Mouse (Mus musculus) liver, embryonic 16.5 days (tissue): Measurements from ENCODE around the gene Ccdc142. TPM values are rescaled to one million over a fixed set of nuclear protein-coding genes. Genes with fewer than 3 reads are reported as not detected.

Source experiments
- ATAC-seq: fragments of 200-750 bp; cut with Nextera tagmentation; 2 replicates; pipeline ENCODE4 v1.8.0; 2017; ENCODE audit warnings: low read depth, mild to moderate bottlenecking, moderate number of reproducible peaks, moderate library complexity
- H3K27ac ChIP-seq: fragments of 300-500 bp; sonication (generic); 2 replicates; pipeline ENCODE4 v1.5.1; 2014; ENCODE audit warnings: mild to moderate bottlenecking, low read length
- H3K27me3 ChIP-seq: fragments of 300-500 bp; sonication (generic); 2 replicates; pipeline ENCODE4 v1.6.1; 2014; ENCODE audit warnings: low read depth, low read length, mixed read lengths; ENCODE audit not compliant: control insufficient read depth, insufficient read depth
- H3K36me3 ChIP-seq: fragments of 300-500 bp; sonication (generic); 2 replicates; pipeline ENCODE4 v1.6.1; 2014; ENCODE audit warnings: mild to moderate bottlenecking; ENCODE audit not compliant: control insufficient read depth, insufficient read depth
- H3K4me1 ChIP-seq: fragments of 300-500 bp; sonication (generic); 2 replicates; pipeline ENCODE4 v1.6.1; 2014; ENCODE audit warnings: low read depth, low read length, mixed read lengths; ENCODE audit not compliant: control insufficient read depth
- H3K4me2 ChIP-seq: fragments of 300-500 bp; sonication (generic); 2 replicates; pipeline ENCODE4 v1.6.1; 2014; ENCODE audit warnings: low read depth, low read length, mixed read lengths
- H3K4me3 ChIP-seq: fragments of 300-500 bp; sonication (generic); 2 replicates; pipeline ENCODE4 v1.5.1; 2014; ENCODE audit warnings: low read depth, mild to moderate bottlenecking, low read length
- H3K9ac ChIP-seq: fragments of 300-500 bp; sonication (generic); 2 replicates; pipeline ENCODE4 v1.6.1; 2014; ENCODE audit warnings: low read depth, low read length
- H3K9me3 ChIP-seq: fragments of 300-500 bp; sonication (generic); replicated peaks from 2 replicates; pipeline ENCODE4 v1.6.1; 2016; ENCODE audit warnings: low read length; ENCODE audit not compliant: control insufficient read depth
- WGBS: fragments of 180-500 bp; shearing (Covaris S2); extraction: QIAGEN DNeasy Blood & Tissue Kit; methylation state at CpG from one replicate; pipeline ENCODE4 v1.1.7; 2014; ENCODE audit not compliant: insufficient replicate concordance; 5-methylcytosine and 5-hydroxymethylcytosine counted together
- microRNA counts: library from miRNA; unstranded; fragments of <30 nt; microRNA quantifications from one replicate; lab custom pipeline; 2016
- microRNA-seq: library from miRNA; unstranded; fragments of <30 nt; microRNA quantifications from one replicate; pipeline ENCODE4, GENCODE M21; 2016
- polyA plus RNA-seq: library from polyadenylated mRNA; unstranded; fragments of >200 nt; fragmentation: Nextera tagmentation; extraction: Ambion mirVana; gene quantifications from 2 replicates; pipeline ENCODE4 v1.2.1, GENCODE M21; 2015

Ccdc142 gene
- polyA plus RNA-seq, 1 experiment from 2014 or later, result 0.59 TPM

DNA sequence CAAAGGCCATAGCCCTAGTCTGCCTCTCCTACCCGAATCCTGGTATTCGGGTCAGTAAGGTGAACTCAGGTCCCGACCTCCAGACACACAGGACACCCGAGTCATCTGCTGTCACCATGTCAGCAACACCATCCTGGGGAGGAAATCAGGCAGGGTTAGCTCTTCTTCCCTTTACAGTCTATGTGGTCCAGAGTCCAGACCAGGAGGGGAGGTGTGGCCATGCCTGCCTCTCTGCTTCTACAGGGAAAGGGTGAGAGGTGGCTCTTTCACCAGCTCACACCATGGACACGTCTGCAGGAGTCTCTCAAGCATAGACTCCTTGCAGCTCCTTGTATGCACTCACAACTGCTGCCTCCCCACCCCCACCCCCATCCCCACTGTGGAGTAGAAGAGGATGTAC is 52.1 kb downstream of the Ccdc142 start:
- ATAC-seq, result peak; percentile 42
- Histone ChIP-seq H3K4me2 (no peak overlapping the region), H3K4me1 (peaks cover 6% of the 10 kb centered on the region), H3K27me3 (peaks cover 15% of the 10 kb centered on the region), H3K4me3 (no peak overlapping the region), H3K9me3 (no peaks in the 10 kb centered on the region), H3K27ac (no peak overlapping the region), H3K9ac (no peak overlapping the region), H3K36me3 (no peaks in the 10 kb centered on the region)
- 39% methylated on average over 5 of the region's 5 CpGs for WGBS

DNA sequence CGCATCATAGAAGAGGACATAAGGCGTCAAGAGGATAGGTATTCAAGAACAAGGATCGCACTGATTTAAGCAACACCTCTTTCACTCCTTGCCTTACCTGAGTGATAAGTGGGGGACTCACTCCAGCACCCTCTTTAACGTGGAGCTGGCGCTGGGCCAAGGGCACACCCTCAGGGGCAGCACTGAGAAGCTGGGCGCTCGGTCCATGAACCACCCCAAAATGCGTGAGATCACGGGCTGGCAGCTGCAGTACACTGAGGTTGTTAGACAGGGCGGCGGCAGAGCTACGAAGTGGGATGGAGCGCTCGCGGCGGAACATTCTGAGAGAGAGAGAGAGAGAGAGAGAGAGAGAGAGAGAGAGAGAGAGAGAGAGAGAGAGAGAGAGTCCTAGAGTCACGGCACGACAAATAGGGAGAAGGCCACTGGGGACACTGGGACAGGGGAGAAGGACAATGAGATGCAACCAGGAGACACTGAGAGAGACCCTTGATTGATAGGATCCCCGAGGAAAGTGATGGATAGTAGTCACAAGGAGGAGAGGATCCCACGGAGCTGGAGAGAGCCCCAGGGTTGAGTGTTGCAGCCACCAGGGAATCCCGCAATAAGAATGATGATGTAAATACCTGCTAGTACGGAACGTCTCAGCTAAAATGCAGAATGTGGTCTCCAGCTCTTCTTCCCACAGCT is 54.3 kb downstream of the Ccdc142 start:
- Histone ChIP-seq H3K4me2 (peak overlapping the region; percentile 82), H3K27ac (no peak overlapping the region), H3K9ac (no peak overlapping the region), H3K4me3 (peak overlapping the region; percentile 56), H3K4me1 (peaks cover 6% of the 10 kb centered on the region), H3K9me3 (no peaks in the 10 kb centered on the region), H3K27me3 (peaks cover 24% of the 10 kb centered on the region), H3K36me3 (no peaks in the 10 kb centered on the region)
- ATAC-seq, result no peak
- 11% methylated on average over 23 of the region's 23 CpGs for WGBS

DNA sequence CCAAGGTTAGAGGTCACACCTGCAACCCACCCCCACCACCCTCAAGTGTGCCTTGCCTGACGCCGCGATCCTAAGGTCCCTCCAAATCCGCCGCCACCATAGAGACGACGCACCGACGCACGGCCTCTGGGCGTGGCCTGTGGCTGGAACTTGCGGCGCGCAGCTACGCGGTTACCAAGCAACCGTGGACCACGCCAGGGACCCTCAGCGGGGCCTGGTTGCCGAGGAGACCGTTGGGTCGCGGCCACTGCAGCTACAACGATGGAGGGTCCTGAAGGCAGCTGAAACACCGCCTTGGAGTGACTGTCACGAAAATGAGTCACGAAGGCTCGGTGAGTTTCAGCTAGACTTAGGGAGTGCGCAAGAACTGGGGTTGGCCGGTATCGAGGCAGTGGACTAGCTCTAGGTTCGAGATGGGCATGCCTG is 54.9 kb downstream of the Ccdc142 start, which contains the start of the genes Wdr54 and 1700003E16Rik:
Gene Wdr54, minus strand, starts transcription at position 139 of the 426 bp plus-strand sequence.
Gene 1700003E16Rik, plus strand, starts transcription at position 146 of the 426 bp plus-strand sequence.
- peak within 1 kb of the TSS; percentile 82 for H3K4me2 ChIP-seq
- peak within 1 kb of the TSS; percentile 56 for H3K4me3 ChIP-seq
- no peak within 1 kb of the TSS for H3K9ac ChIP-seq
- H3K27ac ChIP-seq, result no peak within 1 kb of the TSS
- H3K9me3 ChIP-seq, result no peaks in the 10 kb centered on the region
- H3K36me3 ChIP-seq, result no peaks in the 10 kb centered on the region
- WGBS, result 3% methylated on average over 32 of the region's 32 CpGs
- H3K27me3 ChIP-seq, result peaks cover 29% of the 10 kb centered on the region
- peaks cover 6% of the 10 kb centered on the region for H3K4me1 ChIP-seq
- peak; percentile 52 for ATAC-seq

MicroRNA genes within 50 kb of the gene (microRNA counts, 519-probe panel; counts per million panel counts)
- 2,153 counts per million, percentile 34 among the panel's probes with 10 or more counts for microRNA mmu-miR-3470a+mmu-miR-3470b (lab: Ali Mortazavi, UCI)

Small RNA genes lying within 50 kb of the gene (microRNA-seq; reads per million reads assigned to microRNA genes)
- gene Mir3470a, result not detected

Other genes starting within 250 kb of the Ccdc142 start
- gene Sema4f, start 161.8 kb upstream of the Ccdc142 start, polyA plus RNA-seq, result 0.06 and 0.11 TPM in 2 replicates
- gene M1ap, start 154.7 kb upstream of the Ccdc142 start, polyA plus RNA-seq, result 11.6 and 12.7 TPM in 2 replicates
- 15.7 and 16.1 TPM in 2 replicates for gene Dok1, start 68.1 kb upstream of the Ccdc142 start, polyA plus RNA-seq
- 1.9 and 2.1 TPM in 2 replicates for gene Loxl3, start 67.4 kb upstream of the Ccdc142 start, polyA plus RNA-seq
- 180 and 190 TPM in 2 replicates for gene Aup1, start 47.1 kb upstream of the Ccdc142 start, polyA plus RNA-seq
- 72.0 and 72.4 TPM in 2 replicates for gene Htra2, start 46.3 kb upstream of the Ccdc142 start, polyA plus RNA-seq
- gene Dqx1, start 43.8 kb upstream of the Ccdc142 start, polyA plus RNA-seq, result 9.0 and 9.3 TPM in 2 replicates
- not detected in 2 replicates for gene Tlx2, start 31.3 kb upstream of the Ccdc142 start, polyA plus RNA-seq
- 15.6 and 17.1 TPM in 2 replicates for gene Pcgf1, start 23.7 kb upstream of the Ccdc142 start, polyA plus RNA-seq
- gene Lbx2, start 15.2 kb upstream of the Ccdc142 start, polyA plus RNA-seq, result 0.25 and 0.48 TPM in 2 replicates
- gene Gm42688, start within 50 bp of the Ccdc142 start, polyA plus RNA-seq, result 0.81 and 1.1 TPM in 2 replicates
- 66.1 and 73.4 TPM in 2 replicates for gene Mrpl53, start 7.4 kb downstream of the Ccdc142 start, polyA plus RNA-seq
- 4.5 and 6.8 TPM in 2 replicates for gene Mogs, start 13.9 kb downstream of the Ccdc142 start, polyA plus RNA-seq
- gene Wbp1, start 20.0 kb downstream of the Ccdc142 start, polyA plus RNA-seq, result 27.2 and 28.3 TPM in 2 replicates
- 4.1 and 5.2 TPM in 2 replicates for gene Ino80b, start 23.8 kb downstream of the Ccdc142 start, polyA plus RNA-seq
- gene Rtkn, start 33.9 kb downstream of the Ccdc142 start, polyA plus RNA-seq, result 16.1 and 16.4 TPM in 2 replicates
- 0.39 and 0.85 TPM in 2 replicates for gene Wdr54, start 54.8 kb downstream of the Ccdc142 start, polyA plus RNA-seq
- gene 1700003E16Rik, start 54.8 kb downstream of the Ccdc142 start, polyA plus RNA-seq, result 0.15 and 0.30 TPM in 2 replicates
- 23.0 and 26.9 TPM in 2 replicates for gene Dctn1, start 64.3 kb downstream of the Ccdc142 start, polyA plus RNA-seq
- 0.89 and 0.93 TPM in 2 replicates for gene Slc4a5, start 118.2 kb downstream of the Ccdc142 start, polyA plus RNA-seq
- 59.6 and 64.3 TPM in 2 replicates for gene Mthfd2, start 224.3 kb downstream of the Ccdc142 start, polyA plus RNA-seq
- gene Mob1a, start 224.4 kb downstream of the Ccdc142 start, polyA plus RNA-seq, result 31.5 and 32.0 TPM in 2 replicates
- gene Bola3, start 247.5 kb downstream of the Ccdc142 start, polyA plus RNA-seq, result 196 and 234 TPM in 2 replicates